Mouse (Mus musculus): ENCODE measurements around the gene Gm6525. TPM values are rescaled to one million over a fixed set of nuclear protein-coding genes. Genes with fewer than 3 reads are reported as not detected.
A peak's percentile ranks its signal among the peaks of the same experiment; 100 is the strongest.

Gm6525 gene
- polyA plus RNA-seq, 2 experiments, result 0.17 TPM; not detected in 1

GRCm38 (mm10) chr3:84190513-84191061 is 16.7 kb downstream of the Gm6525 start:
- H3K27me3 ChIP-seq (ENCODE audit: control insufficient read depth, insufficient read depth, low read length), result peaks cover 18% of the 10 kb centered on the region
- no peak overlapping the region for H3K9ac ChIP-seq (replicated peaks)
- WGBS (ENCODE audit: insufficient replicate concordance), result 3% methylated on average over 41 of the region's 41 CpGs
- no peaks in the 10 kb centered on the region for H3K9me3 ChIP-seq (ENCODE audit: control insufficient read depth, low read length)
- H3K4me3 ChIP-seq (ENCODE audit: insufficient read depth in 1 of 2, low read depth in 2 of 2, low read length in 2 of 2), result peak overlapping the region; percentile 7 to 21; a peak in 1 of 4 replicates
- TF ChIP-seq CTCF (IDR thresholded peaks at IDR 0.05; ENCODE audit: low read depth), result no peak
- TF ChIP-seq EP300 (IDR thresholded peaks at IDR 0.05; ENCODE audit: low read depth), result no peak
- H3K4me2 ChIP-seq (ENCODE audit: low read depth), result peak overlapping the region; percentile 13
- H3K27ac ChIP-seq, result no peak overlapping the region
- no peak for DNase-seq (ENCODE audit: low read depth in 3 of 3, low spot score in 3 of 3)
- H3K4me1 ChIP-seq (replicated peaks; ENCODE audit: control insufficient read depth in 2 of 2, insufficient read depth in 2 of 2, low read length in 1 of 2), result no peaks in the 10 kb centered on the region; a peak in 1 of 4 replicates
- no peaks in the 10 kb centered on the region for H3K36me3 ChIP-seq (replicated peaks; ENCODE audit: control insufficient read depth, insufficient read depth, low read depth)
- no peak for ATAC-seq (ENCODE audit: insufficient read depth)

- no peaks in the 10 kb centered on the region for H3K36me3 ChIP-seq (replicated peaks; ENCODE audit: control insufficient read depth, insufficient read depth, low read depth)
- no peak overlapping the region for H3K27ac ChIP-seq
- no peaks in the 10 kb centered on the region for H3K9me3 ChIP-seq (ENCODE audit: control insufficient read depth, low read length)
- WGBS (ENCODE audit: insufficient replicate concordance), result 33% methylated on average over 21 of the region's 21 CpGs
- H3K4me3 ChIP-seq (ENCODE audit: insufficient read depth in 1 of 2, low read depth in 2 of 2, low read length in 2 of 2), result no peak overlapping the region
- H3K9ac ChIP-seq (replicated peaks), result no peak overlapping the region
- ATAC-seq (ENCODE audit: insufficient read depth) (no peak), DNase-seq (ENCODE audit: low read depth in 3 of 3, low spot score in 3 of 3) (no peak)
- H3K4me1 ChIP-seq (replicated peaks; ENCODE audit: control insufficient read depth in 2 of 2, insufficient read depth in 2 of 2, low read length in 1 of 2), result no peaks in the 10 kb centered on the region; a peak in 1 of 4 replicates
- no peak for TF ChIP-seq CTCF (IDR thresholded peaks at IDR 0.05; ENCODE audit: low read depth)
- TF ChIP-seq EP300 (IDR thresholded peaks at IDR 0.05; ENCODE audit: low read depth), result no peak
- peak overlapping the region; percentile 13; the same call in 1 of the 2 replicates for H3K4me2 ChIP-seq (ENCODE audit: low read depth)
- peaks cover 18% of the 10 kb centered on the region for H3K27me3 ChIP-seq (ENCODE audit: control insufficient read depth, insufficient read depth, low read length)
Measured at GRCm38 (mm10) chr3:84191141-84191881, 17.4 kb downstream of the Gm6525 start.

GRCm38 (mm10) chr3:84193881-84194280 is 20.0 kb downstream of the Gm6525 start:
- 59% methylated on average over 4 of the region's 4 CpGs for WGBS (ENCODE audit: insufficient replicate concordance)
- H3K27ac ChIP-seq, result no peak overlapping the region
- ATAC-seq (ENCODE audit: insufficient read depth), result no peak
- no peak overlapping the region for H3K4me3 ChIP-seq (ENCODE audit: insufficient read depth in 1 of 2, low read depth in 2 of 2, low read length in 2 of 2)
- H3K4me1 ChIP-seq (replicated peaks; ENCODE audit: control insufficient read depth in 2 of 2, insufficient read depth in 2 of 2, low read length in 1 of 2), result no peaks in the 10 kb centered on the region; a peak in 1 of 4 replicates
- no peak overlapping the region for H3K9ac ChIP-seq (replicated peaks)
- DNase-seq (ENCODE audit: low read depth in 3 of 3, low spot score in 3 of 3), result no peak
- no peaks in the 10 kb centered on the region for H3K9me3 ChIP-seq (ENCODE audit: control insufficient read depth, low read length)
- no peak overlapping the region for H3K4me2 ChIP-seq (ENCODE audit: low read depth)
- TF ChIP-seq CTCF (IDR thresholded peaks at IDR 0.05; ENCODE audit: low read depth) (no peak), EP300 (IDR thresholded peaks at IDR 0.05; ENCODE audit: low read depth) (no peak)
- H3K36me3 ChIP-seq (replicated peaks; ENCODE audit: control insufficient read depth, insufficient read depth, low read depth), result no peaks in the 10 kb centered on the region
- peaks cover 18% of the 10 kb centered on the region for H3K27me3 ChIP-seq (ENCODE audit: control insufficient read depth, insufficient read depth, low read length)

GRCm38 (mm10) chr3:84198229-84198628 is 24.3 kb downstream of the Gm6525 start:
- H3K4me1 ChIP-seq (replicated peaks; ENCODE audit: control insufficient read depth in 2 of 2, insufficient read depth in 2 of 2, low read length in 1 of 2), result no peaks in the 10 kb centered on the region
- H3K27me3 ChIP-seq (ENCODE audit: control insufficient read depth, insufficient read depth, low read length), result no peaks in the 10 kb centered on the region
- TF ChIP-seq EP300 (IDR thresholded peaks at IDR 0.05; ENCODE audit: low read depth), result no peak
- TF ChIP-seq CTCF (IDR thresholded peaks at IDR 0.05; ENCODE audit: low read depth), result no peak
- H3K27ac ChIP-seq, result no peak overlapping the region
- H3K36me3 ChIP-seq (replicated peaks; ENCODE audit: control insufficient read depth, insufficient read depth, low read depth), result no peaks in the 10 kb centered on the region
- WGBS (ENCODE audit: insufficient replicate concordance), result 61% methylated on average over 3 of the region's 3 CpGs
- no peak for ATAC-seq (ENCODE audit: insufficient read depth)
- no peak for DNase-seq (ENCODE audit: low read depth in 3 of 3, low spot score in 3 of 3)
- H3K4me3 ChIP-seq (ENCODE audit: insufficient read depth in 1 of 2, low read depth in 2 of 2, low read length in 2 of 2), result no peak overlapping the region
- H3K9me3 ChIP-seq (ENCODE audit: control insufficient read depth, low read length), result no peaks in the 10 kb centered on the region
- H3K9ac ChIP-seq (replicated peaks), result no peak overlapping the region
- no peak overlapping the region for H3K4me2 ChIP-seq (ENCODE audit: low read depth)

- no peaks in the 10 kb centered on the region for H3K36me3 ChIP-seq (replicated peaks; ENCODE audit: control insufficient read depth, insufficient read depth, low read depth)
- no peak overlapping the region for H3K27ac ChIP-seq
- H3K4me2 ChIP-seq (ENCODE audit: low read depth), result no peak overlapping the region
- H3K27me3 ChIP-seq (ENCODE audit: control insufficient read depth, insufficient read depth, low read length), result no peaks in the 10 kb centered on the region
- TF ChIP-seq EP300 (IDR thresholded peaks at IDR 0.05; ENCODE audit: low read depth), result no peak
- TF ChIP-seq CTCF (IDR thresholded peaks at IDR 0.05; ENCODE audit: low read depth), result no peak
- ATAC-seq (ENCODE audit: insufficient read depth), result no peak
- no peaks in the 10 kb centered on the region for H3K4me1 ChIP-seq (replicated peaks; ENCODE audit: control insufficient read depth in 2 of 2, insufficient read depth in 2 of 2, low read length in 1 of 2)
- DNase-seq (ENCODE audit: low read depth in 3 of 3, low spot score in 3 of 3), result no peak
- H3K4me3 ChIP-seq (ENCODE audit: insufficient read depth in 1 of 2, low read depth in 2 of 2, low read length in 2 of 2), result no peak overlapping the region
- H3K9ac ChIP-seq (replicated peaks), result no peak overlapping the region
- H3K9me3 ChIP-seq (ENCODE audit: control insufficient read depth, low read length), result no peaks in the 10 kb centered on the region
- 77% methylated on average over 9 of the region's 9 CpGs for WGBS (ENCODE audit: insufficient replicate concordance)
Measured at GRCm38 (mm10) chr3:84199516-84199915, 25.6 kb downstream of the Gm6525 start.

All from liver, embryonic 14.5 days (tissue).